Mouse (Mus musculus) lung, postnatal 0 days (tissue): ENCODE data around the gene Duox2.

Source experiments
- CTCF ChIP-seq: IDR thresholded peaks from 2 replicates; pipeline ENCODE4 v1.5.1; 2016; ENCODE audit warnings: antibody characterized with exemption, mild to moderate bottlenecking
- EP300 ChIP-seq: IDR thresholded peaks from 2 replicates; pipeline ENCODE4 v1.6.1; 2016; ENCODE audit warnings: antibody characterized with exemption, mild to moderate bottlenecking, control low read depth

DNA sequence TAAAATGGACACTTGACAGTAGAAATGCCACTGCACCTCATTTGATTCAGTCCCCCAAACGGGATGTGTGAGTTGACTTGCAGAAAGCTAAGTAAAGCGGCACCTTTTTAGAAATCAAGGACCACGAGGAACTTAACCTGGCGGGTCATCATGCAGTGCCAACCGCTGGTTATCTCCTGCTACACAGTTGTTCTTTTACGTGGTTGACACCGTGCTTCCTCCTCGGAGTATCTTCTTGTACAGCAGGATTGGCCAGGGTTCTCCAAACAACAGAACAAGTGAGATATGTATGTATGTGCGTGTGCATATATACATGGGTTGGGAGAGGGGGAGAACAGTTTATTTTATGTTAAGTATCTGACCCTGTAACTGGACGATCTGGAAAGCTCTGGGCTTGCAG, 50.5 kb downstream of the Duox2 start:
- TF ChIP-seq CTCF (no peak), EP300 (no peak)
